Mouse (Mus musculus): ENCODE results near the gene Aldh9a1.
A peak's percentile ranks its signal among the peaks of the same experiment; 100 is the strongest.

Gene Aldh9a1

GRCm38 (mm10) chr1:167385211-167385610, 35.4 kb downstream of the Aldh9a1 start:
- no peak for DNase-seq

- peak; percentile 19 for DNase-seq
Measured at GRCm38 (mm10) chr1:167385636-167386035, 35.8 kb downstream of the Aldh9a1 start.

GRCm38 (mm10) chr1:167386466-167386865, 36.7 kb downstream of the Aldh9a1 start:
- no peak for DNase-seq

GRCm38 (mm10) chr1:167387310-167387709, 37.5 kb downstream of the Aldh9a1 start:
- DNase-seq, result no peak

GRCm38 (mm10) chr1:167387796-167388195, 38.0 kb downstream of the Aldh9a1 start:
- DNase-seq, result no peak

GRCm38 (mm10) chr1:167388571-167388970, 38.8 kb downstream of the Aldh9a1 start:
- no peak for DNase-seq

- DNase-seq, result no peak
Measured at GRCm38 (mm10) chr1:167389584-167389983, 39.8 kb downstream of the Aldh9a1 start.

GRCm38 (mm10) chr1:167390381-167390780, 40.6 kb downstream of the Aldh9a1 start:
- no peak for DNase-seq

GRCm38 (mm10) chr1:167391241-167391640, 41.5 kb downstream of the Aldh9a1 start:
- DNase-seq, result no peak

GRCm38 (mm10) chr1:167392031-167392640, 42.3 kb downstream of the Aldh9a1 start:
- no peak for DNase-seq

- DNase-seq, result peak; percentile 10
Measured at GRCm38 (mm10) chr1:167392687-167393086, 42.9 kb downstream of the Aldh9a1 start.

- DNase-seq, result peak; percentile 55
Measured at GRCm38 (mm10) chr1:167393281-167393680, 43.5 kb downstream of the Aldh9a1 start.

- peak; percentile 98 for DNase-seq
Measured at GRCm38 (mm10) chr1:167393683-167394492, 44.1 kb downstream of the Aldh9a1 start, which contains the start of gene Mgst3. Gene Mgst3 (minus strand): TSS chr1:167393841.

GRCm38 (mm10) chr1:167405237-167405636, 55.4 kb downstream of the Aldh9a1 start:
- no peak for DNase-seq

- DNase-seq, result no peak
Measured at GRCm38 (mm10) chr1:167409601-167410000, 59.8 kb downstream of the Aldh9a1 start.

GRCm38 (mm10) chr1:167411991-167412715, 62.4 kb downstream of the Aldh9a1 start:
- DNase-seq, result no peak

GRCm38 (mm10) chr1:167414846-167415245, 65.1 kb downstream of the Aldh9a1 start:
- peak; percentile 86 for DNase-seq

Data from retina, postnatal 1 day (tissue).